Mouse (Mus musculus) bone marrow macrophage, adult 2 months (primary cell): ENCODE data around the gene Rpl29. TPM values are rescaled to one million over a fixed set of nuclear protein-coding genes. Genes with fewer than 3 reads are reported as not detected.

Experiments used
- H3K27ac ChIP-seq: 2 replicates; pipeline ENCODE4 v1.5.1; 2012; ENCODE audit warnings: low read depth, low read length; ENCODE audit not compliant: insufficient read depth
- H3K4me1 ChIP-seq: 2 replicates; pipeline ENCODE4 v1.6.1; 2012; ENCODE audit warnings: low read length; ENCODE audit not compliant: control insufficient read depth, insufficient read depth
- H3K4me3 ChIP-seq: 2 replicates; pipeline ENCODE4 v1.5.1; 2012; ENCODE audit warnings: mild to moderate bottlenecking, low read length, moderate library complexity; ENCODE audit not compliant: insufficient read depth
- CTCF ChIP-seq: IDR thresholded peaks from 2 replicates; pipeline ENCODE4 v1.5.1; 2012; ENCODE audit warnings: low read depth, mild to moderate bottlenecking, low read length, moderate library complexity
- POLR2A ChIP-seq: IDR thresholded peaks from 2 replicates; pipeline ENCODE4 v1.6.1; 2012; ENCODE audit warnings: mild to moderate bottlenecking, low read depth, low read length, borderline replicate concordance
- polyA plus RNA-seq: library from polyadenylated mRNA; stranded (reverse); fragments of >200 nt; gene quantifications from 2 replicates; pipeline ENCODE4 v1.2.4, GENCODE M21; 2012; ENCODE audit not compliant: missing spikeins, insufficient read depth, insufficient read length

Rpl29 gene
- polyA plus RNA-seq, 1 experiment, result 299 TPM

DNA sequence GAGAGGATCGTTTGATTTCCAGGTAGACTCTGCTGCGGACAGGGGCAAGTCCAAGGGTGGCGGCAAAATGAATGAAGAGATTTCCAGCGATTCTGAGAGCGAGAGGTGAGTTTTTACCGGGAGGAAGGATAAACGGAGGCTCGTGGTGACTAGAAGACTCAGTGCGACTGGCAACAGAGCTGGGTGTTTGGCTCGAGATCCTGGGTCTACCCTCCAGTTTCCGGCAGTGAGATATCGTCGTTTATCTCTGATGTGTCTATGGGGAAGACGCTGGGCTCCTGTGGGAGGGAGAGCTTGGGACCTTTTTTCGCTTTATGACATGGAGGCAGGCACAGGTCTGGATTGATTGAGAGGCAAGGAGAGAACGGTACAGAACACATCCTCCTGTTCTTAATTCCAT is 48.4 kb downstream of the Rpl29 start:
- H3K27ac ChIP-seq, result no peak overlapping the region
- TF ChIP-seq POLR2A, result no peak
- TF ChIP-seq CTCF, result no peak
- peaks cover 8% of the 10 kb centered on the region for H3K4me1 ChIP-seq
- H3K4me3 ChIP-seq, result peak overlapping the region; percentile 70

DNA sequence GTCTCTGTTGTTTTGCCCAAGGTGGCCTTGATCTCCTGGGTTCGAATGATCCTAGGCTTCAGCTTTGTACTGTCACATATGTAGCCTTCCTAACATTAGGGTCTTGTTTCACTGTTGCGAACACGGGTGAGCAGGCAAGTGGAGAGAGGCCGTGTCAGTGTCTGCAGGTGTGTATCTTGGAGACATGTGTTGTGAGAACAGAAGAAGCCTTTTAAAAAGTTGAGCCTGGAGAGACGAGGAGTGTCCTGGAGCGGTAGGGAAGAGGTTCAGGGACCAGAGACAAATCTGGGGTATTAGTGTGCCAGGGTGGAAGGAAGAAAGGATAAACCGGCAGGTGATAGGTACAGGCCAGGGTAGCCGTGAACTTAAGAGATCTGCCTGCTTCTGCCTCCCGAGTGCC is 48.8 kb downstream of the Rpl29 start:
- no peak overlapping the region for H3K27ac ChIP-seq
- peak overlapping the region; percentile 70 for H3K4me3 ChIP-seq
- no peak for TF ChIP-seq CTCF
- no peak for TF ChIP-seq POLR2A
- peaks cover 8% of the 10 kb centered on the region for H3K4me1 ChIP-seq

DNA sequence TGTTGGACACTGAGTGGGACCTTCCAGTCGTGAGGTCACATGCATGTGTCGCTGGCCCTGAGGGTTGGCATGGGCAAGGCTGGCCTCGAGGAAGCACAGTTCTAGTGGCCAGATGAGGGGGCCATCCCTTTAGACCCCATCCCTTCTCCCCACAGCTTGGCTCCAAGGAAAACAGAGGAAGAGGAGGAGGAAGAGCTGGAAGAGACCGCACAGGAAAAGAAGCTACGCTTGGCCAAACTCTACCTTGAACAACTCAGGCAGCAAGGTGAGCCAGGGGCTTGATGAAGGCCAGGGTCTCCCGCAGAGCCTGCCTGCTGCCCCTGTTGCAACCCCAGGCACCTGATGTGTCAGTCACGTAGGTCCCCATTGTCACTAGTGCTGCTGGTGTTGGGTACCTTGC is 51.3 kb downstream of the Rpl29 start:
- H3K27ac ChIP-seq, result no peak overlapping the region
- no peak overlapping the region for H3K4me3 ChIP-seq
- 0 out of 2 replicates have a peak, but pooled peaks cover 2% of the 10 kb centered on the region for H3K4me1 ChIP-seq
- TF ChIP-seq POLR2A (no peak), CTCF (no peak)

DNA sequence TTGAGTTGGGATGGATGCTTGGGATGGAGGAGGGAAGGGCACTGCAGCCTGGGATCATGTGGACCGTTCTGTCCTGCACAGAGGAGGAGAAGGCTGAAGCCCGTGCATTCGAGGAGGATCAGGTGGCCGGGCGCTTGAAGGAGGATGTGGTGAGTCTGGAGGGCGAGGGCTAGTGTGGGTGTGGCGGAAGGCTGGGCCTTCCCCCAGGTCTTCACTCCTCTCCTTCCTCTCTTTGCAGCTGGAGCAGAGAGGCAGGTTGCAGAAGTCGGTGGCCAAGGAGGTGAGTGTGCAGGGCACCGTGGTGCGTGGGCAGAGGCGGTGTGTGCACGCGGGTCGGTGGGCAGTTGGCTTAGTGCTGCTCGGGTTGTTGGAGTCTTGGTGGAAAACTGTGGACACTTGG is 51.8 kb downstream of the Rpl29 start:
- Histone ChIP-seq H3K27ac (no peak overlapping the region), H3K4me3 (no peak overlapping the region), H3K4me1 (0 out of 2 replicates have a peak, but pooled peaks cover 2% of the 10 kb centered on the region)
- TF ChIP-seq CTCF (no peak), POLR2A (no peak)

Other genes with a start within 250 kb of the Rpl29 start
- 41.5 and 42.6 TPM in 2 replicates for gene Ppm1m, start 229.7 kb upstream of the Rpl29 start, polyA plus RNA-seq
- 99.0 and 113 TPM in 2 replicates for gene Twf2, start 226.3 kb upstream of the Rpl29 start, polyA plus RNA-seq
- gene Tlr9, start 206.9 kb upstream of the Rpl29 start, polyA plus RNA-seq, result 41.6 and 61.6 TPM in 2 replicates
- gene Alas1, start 180.8 kb upstream of the Rpl29 start, polyA plus RNA-seq, result 67.2 and 70.5 TPM in 2 replicates
- 8.3 and 13.7 TPM in 2 replicates for gene Poc1a, start 148.4 kb upstream of the Rpl29 start, polyA plus RNA-seq
- gene Dusp7, start 60.8 kb upstream of the Rpl29 start, polyA plus RNA-seq, result 122 and 129 TPM in 2 replicates
- 1.3 and 1.6 TPM in 2 replicates for gene Acy1, start 8.9 kb downstream of the Rpl29 start, polyA plus RNA-seq
- 27.6 and 32.0 TPM in 2 replicates for gene Abhd14b, start 18.0 kb downstream of the Rpl29 start, polyA plus RNA-seq
- gene Abhd14a, start 18.2 kb downstream of the Rpl29 start, polyA plus RNA-seq, result 5.4 and 8.3 TPM in 2 replicates
- 17.8 and 19.5 TPM in 2 replicates for gene Pcbp4, start 23.8 kb downstream of the Rpl29 start, polyA plus RNA-seq
- gene Gpr62, start 36.5 kb downstream of the Rpl29 start, polyA plus RNA-seq, result not detected in 2 replicates
- 7.8 and 11.2 TPM in 2 replicates for gene Rrp9, start 46.5 kb downstream of the Rpl29 start, polyA plus RNA-seq
- gene Parp3, start 47.5 kb downstream of the Rpl29 start, polyA plus RNA-seq, result 21.0 and 22.0 TPM in 2 replicates
- gene Iqcf1, start 70.5 kb downstream of the Rpl29 start, polyA plus RNA-seq, result not detected in 2 replicates
- gene Iqcf5, start 85.1 kb downstream of the Rpl29 start, polyA plus RNA-seq, result not detected in 2 replicates
- gene Iqcf3, start 132.2 kb downstream of the Rpl29 start, polyA plus RNA-seq, result 0.64 and 0.71 TPM in 2 replicates
- not detected in 2 replicates for gene Iqcf4, start 141.5 kb downstream of the Rpl29 start, polyA plus RNA-seq
- gene Iqcf6, start 197.1 kb downstream of the Rpl29 start, polyA plus RNA-seq, result not detected in 2 replicates
- gene Grm2, start 226.6 kb downstream of the Rpl29 start, polyA plus RNA-seq, result not detected in 2 replicates